Mouse (Mus musculus) spleen, adult 10 weeks (tissue): ENCODE results near the gene Tmed11. TPM values are rescaled to one million over a fixed set of nuclear protein-coding genes. Genes with fewer than 3 reads are reported as not detected.

Experiments used
- polyA plus RNA-seq: library from polyadenylated mRNA; stranded (reverse); fragments of 350-450 nt; fragmentation: Illumina TruSeq; extraction: RNeasy Lipid Tissue Mini Kit (QIAGEN cat#74804); gene quantifications from one replicate; pipeline ENCODE4 v1.2.3, GENCODE M21; 2015; ENCODE audit warnings: low replicate concordance; ENCODE audit not compliant: insufficient read depth

The Tmed11 gene
- not detected for polyA plus RNA-seq

GRCm38 (mm10) chr5:108795263-108795662, at the start of gene Tmed11:
Gene Tmed11 (minus strand): TSS chr5:108795363.

GRCm38 (mm10) chr5:108808750-108809149, 13.6 kb upstream of the Tmed11 start, which contains the start of gene Vmn2r8:
Gene Vmn2r8 (minus strand): TSS chr5:108808850.

DNA sequence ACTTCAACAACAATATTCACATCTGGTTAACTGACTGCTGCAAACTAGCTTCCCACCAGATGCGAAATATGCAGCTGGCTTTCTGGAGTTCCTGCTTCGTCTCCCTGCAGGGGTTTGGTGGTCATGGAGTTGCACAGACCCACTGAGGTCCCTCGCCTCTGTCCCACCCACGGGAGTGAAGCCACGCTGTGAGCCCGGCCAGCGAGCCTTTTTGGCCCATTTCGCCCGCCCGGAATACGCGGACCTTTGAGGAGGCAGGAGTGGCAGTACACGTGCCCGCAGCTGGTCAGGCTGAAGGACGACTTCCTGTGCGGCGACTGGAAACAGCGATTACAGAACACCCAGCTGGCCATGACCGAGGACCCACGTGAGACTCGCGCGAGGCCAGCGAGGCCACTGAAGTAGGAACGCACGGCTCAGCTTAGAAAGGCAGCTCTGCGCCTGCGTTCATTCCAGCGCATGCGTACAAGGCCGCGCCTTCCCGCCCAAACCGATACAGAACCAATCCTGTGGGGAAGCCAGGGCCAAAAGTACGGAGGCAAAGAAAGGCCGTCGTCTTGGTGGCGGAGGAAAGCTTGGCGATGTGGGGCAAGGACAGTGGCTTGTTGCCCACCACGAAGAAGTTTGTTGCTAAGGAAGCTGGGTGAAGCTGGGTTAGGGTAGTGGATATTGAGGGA, 20.4 kb downstream of the Tmed11 start, which contains the start of gene Rnf212:
Gene Rnf212 (minus strand): TSS at position 353 of the 677 bp plus-strand sequence.

Other genes with a start within 250 kb of the Tmed11 start
- not detected for gene Cplx1, start 245.3 kb downstream of the Tmed11 start, polyA plus RNA-seq
- gene Gak, start 165.6 kb downstream of the Tmed11 start, polyA plus RNA-seq: 91.9 TPM
- gene Tmem175, start 165.6 kb downstream of the Tmed11 start, polyA plus RNA-seq: 30.0 TPM
- 22.7 TPM for gene Idua, start 135.0 kb downstream of the Tmed11 start, polyA plus RNA-seq
- 22.0 TPM for gene Dgkq, start 125.7 kb downstream of the Tmed11 start, polyA plus RNA-seq
- 0.07 TPM for gene Slc26a1, start 119.8 kb downstream of the Tmed11 start, polyA plus RNA-seq
- 2.4 TPM for gene Fgfrl1, start 103.0 kb downstream of the Tmed11 start, polyA plus RNA-seq
- not detected for gene Rnf212, start 20.4 kb downstream of the Tmed11 start, polyA plus RNA-seq
- gene Vmn2r8, start 13.5 kb upstream of the Tmed11 start, polyA plus RNA-seq: not detected
- gene Vmn2r9, start 57.2 kb upstream of the Tmed11 start, polyA plus RNA-seq: not detected
- not detected for gene Vmn2r10, start 211.2 kb upstream of the Tmed11 start, polyA plus RNA-seq